Mouse (Mus musculus) intestine, postnatal 0 days (tissue): ENCODE measurements around the gene Cdkal1. TPM values are rescaled to one million over a fixed set of nuclear protein-coding genes. Genes with fewer than 3 reads are reported as not detected.

Source experiments
- ATAC-seq: fragments of 200-750 bp; cut with Nextera tagmentation; 2 replicates; pipeline ENCODE4 v1.8.0; 2017; ENCODE audit warnings: mild to moderate bottlenecking, moderate TSS enrichment, moderate library complexity
- H3K27ac ChIP-seq: fragments of 300-500 bp; sonication (generic); 2 replicates; pipeline ENCODE4 v1.5.1; 2014; ENCODE audit warnings: mild to moderate bottlenecking, low read depth, low read length, moderate library complexity
- H3K27me3 ChIP-seq: fragments of 300-500 bp; sonication (generic); replicated peaks from 2 replicates; pipeline ENCODE4 v1.6.1; 2014; ENCODE audit warnings: low read length, mixed read lengths; ENCODE audit not compliant: control insufficient read depth, insufficient read depth
- H3K36me3 ChIP-seq: fragments of 300-500 bp; sonication (generic); 2 replicates; pipeline ENCODE4 v1.6.1; 2014; ENCODE audit warnings: mild to moderate bottlenecking, moderate library complexity; ENCODE audit not compliant: control insufficient read depth, insufficient read depth
- H3K4me1 ChIP-seq: fragments of 300-500 bp; sonication (generic); replicated peaks from 2 replicates; pipeline ENCODE4 v1.6.1; 2014; ENCODE audit warnings: antibody characterized with exemption, low read length, mixed read lengths; ENCODE audit not compliant: control insufficient read depth, insufficient read depth
- H3K4me2 ChIP-seq: fragments of 300-500 bp; sonication (generic); replicated peaks from 2 replicates; pipeline ENCODE4 v1.6.1; 2014; ENCODE audit warnings: low read depth, mild to moderate bottlenecking, moderate library complexity
- H3K4me3 ChIP-seq: fragments of 300-500 bp; sonication (generic); 2 replicates; pipeline ENCODE4 v1.5.1; 2014; ENCODE audit warnings: low read depth, low read length
- H3K9ac ChIP-seq: fragments of 300-500 bp; sonication (generic); 2 replicates; pipeline ENCODE4 v1.6.1; 2014; ENCODE audit warnings: mild to moderate bottlenecking, low read depth, low read length
- H3K9me3 ChIP-seq: fragments of 300-500 bp; sonication (generic); 2 replicates; pipeline ENCODE4 v1.6.1; 2016; ENCODE audit warnings: mixed run types; ENCODE audit not compliant: control insufficient read depth
- CTCF ChIP-seq: sonication (generic); IDR thresholded peaks from 2 replicates; pipeline ENCODE4 v1.5.1; 2016; ENCODE audit warnings: low read depth, mild to moderate bottlenecking, control low read depth, antibody characterized with exemption, moderate library complexity
- WGBS: fragments of 180-500 bp; shearing (Covaris S2); extraction: QIAGEN DNeasy Blood & Tissue Kit; methylation state at CpG from one replicate; pipeline ENCODE4 v1.1.7; 2014; 5-methylcytosine and 5-hydroxymethylcytosine counted together
- polyA plus RNA-seq: library from polyadenylated mRNA; unstranded; fragments of >200 nt; fragmentation: Nextera tagmentation; extraction: Ambion mirVana; gene quantifications from 2 replicates; pipeline ENCODE4 v1.2.1, GENCODE M21; 2015

Gene Cdkal1
- polyA plus RNA-seq, 1 experiment from 2014 or later: 13.5 TPM

DNA sequence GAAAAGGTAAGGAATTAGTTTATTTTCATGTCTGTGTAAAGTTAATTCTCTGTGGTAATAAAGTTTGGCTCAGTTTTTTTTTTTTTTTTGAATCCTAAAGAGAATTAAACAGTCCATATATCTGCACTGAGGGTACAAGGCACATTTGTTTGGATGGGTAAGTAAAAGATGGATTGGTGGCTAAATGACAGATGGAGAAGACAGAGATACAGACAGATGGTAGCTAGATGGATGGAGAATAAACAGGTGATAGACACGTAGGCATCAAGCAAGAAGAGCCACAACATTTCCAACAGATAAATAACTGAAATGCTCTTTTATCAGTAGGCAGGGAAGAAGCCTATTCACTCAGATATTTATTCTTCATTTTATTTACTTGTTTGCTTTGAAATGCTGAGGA, 381.7 kb downstream of the Cdkal1 start:
- TF ChIP-seq CTCF: no peak
- H3K9ac ChIP-seq: no peak overlapping the region
- WGBS: 93% methylated on average over 1 of the region's 1 CpGs
- H3K27me3 ChIP-seq: no peaks in the 10 kb centered on the region
- H3K36me3 ChIP-seq: no peaks in the 10 kb centered on the region
- no peak for ATAC-seq
- no peaks in the 10 kb centered on the region for H3K4me1 ChIP-seq
- no peaks in the 10 kb centered on the region for H3K9me3 ChIP-seq
- H3K4me2 ChIP-seq: no peak overlapping the region
- no peak overlapping the region for H3K27ac ChIP-seq
- H3K4me3 ChIP-seq: no peak overlapping the region

GRCm38 (mm10) chr13:29462271-29462670, 393.2 kb downstream of the Cdkal1 start:
- ATAC-seq: no peak
- no peak for TF ChIP-seq CTCF
- 73% methylated on average over 6 of the region's 6 CpGs for WGBS
- no peaks in the 10 kb centered on the region for H3K36me3 ChIP-seq
- no peak overlapping the region for H3K4me3 ChIP-seq
- H3K4me2 ChIP-seq: no peak overlapping the region
- H3K9ac ChIP-seq: no peak overlapping the region
- H3K4me1 ChIP-seq: no peaks in the 10 kb centered on the region
- no peak overlapping the region for H3K27ac ChIP-seq
- H3K27me3 ChIP-seq: no peaks in the 10 kb centered on the region
- H3K9me3 ChIP-seq: no peaks in the 10 kb centered on the region

- no peak for ATAC-seq
- Histone ChIP-seq H3K9ac (no peak overlapping the region), H3K27me3 (no peaks in the 10 kb centered on the region), H3K36me3 (no peaks in the 10 kb centered on the region), H3K4me3 (no peak overlapping the region), H3K27ac (no peak overlapping the region), H3K4me1 (no peaks in the 10 kb centered on the region), H3K9me3 (no peaks in the 10 kb centered on the region), H3K4me2 (no peak overlapping the region)
- 70% methylated on average over 5 of the region's 5 CpGs for WGBS
- no peak for TF ChIP-seq CTCF
Measured at GRCm38 (mm10) chr13:29460741-29461140, 394.7 kb downstream of the Cdkal1 start.

GRCm38 (mm10) chr13:29458385-29458784, 397.1 kb downstream of the Cdkal1 start:
- Histone ChIP-seq H3K4me2 (no peak overlapping the region), H3K27me3 (no peaks in the 10 kb centered on the region)
- 59% methylated on average over 1 of the region's 1 CpGs for WGBS

DNA sequence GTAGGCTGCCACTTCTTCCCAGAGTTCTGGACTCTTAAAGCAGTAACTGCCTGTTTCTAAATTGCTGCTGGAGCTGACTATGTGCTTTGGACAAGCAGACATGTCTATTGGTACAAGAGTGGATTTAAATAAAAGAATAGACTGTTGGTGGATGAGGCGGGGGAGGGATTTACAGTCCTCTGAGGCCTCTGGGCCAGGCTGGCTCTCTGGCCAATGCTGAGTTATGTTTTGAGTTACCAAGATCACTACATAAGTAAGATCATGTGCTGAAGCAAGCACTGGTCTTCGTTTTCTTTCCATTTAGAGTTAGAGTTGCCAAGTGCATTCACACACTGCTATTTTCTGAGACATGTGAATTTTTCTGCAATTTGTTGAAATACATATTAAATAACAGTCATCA, 418.4 kb downstream of the Cdkal1 start:
- Histone ChIP-seq H3K27me3 (no peaks in the 10 kb centered on the region), H3K4me2 (no peak overlapping the region), H3K9me3 (no peaks in the 10 kb centered on the region), H3K9ac (no peak overlapping the region), H3K27ac (no peak overlapping the region), H3K4me3 (no peak overlapping the region), H3K36me3 (no peaks in the 10 kb centered on the region), H3K4me1 (no peaks in the 10 kb centered on the region)
- no peak for TF ChIP-seq CTCF
- WGBS: 83% methylated on average over 2 of the region's 2 CpGs
- no peak for ATAC-seq

More at GRCm38 (mm10) chr13:29458385-29458784, 397.1 kb downstream of the Cdkal1 start:
- H3K9ac ChIP-seq: no peak overlapping the region
- no peaks in the 10 kb centered on the region for H3K36me3 ChIP-seq
- H3K4me3 ChIP-seq: no peak overlapping the region
- no peak for ATAC-seq
- no peak for TF ChIP-seq CTCF
- no peaks in the 10 kb centered on the region for H3K9me3 ChIP-seq
- H3K4me1 ChIP-seq: no peaks in the 10 kb centered on the region
- H3K27ac ChIP-seq: no peak overlapping the region

DNA sequence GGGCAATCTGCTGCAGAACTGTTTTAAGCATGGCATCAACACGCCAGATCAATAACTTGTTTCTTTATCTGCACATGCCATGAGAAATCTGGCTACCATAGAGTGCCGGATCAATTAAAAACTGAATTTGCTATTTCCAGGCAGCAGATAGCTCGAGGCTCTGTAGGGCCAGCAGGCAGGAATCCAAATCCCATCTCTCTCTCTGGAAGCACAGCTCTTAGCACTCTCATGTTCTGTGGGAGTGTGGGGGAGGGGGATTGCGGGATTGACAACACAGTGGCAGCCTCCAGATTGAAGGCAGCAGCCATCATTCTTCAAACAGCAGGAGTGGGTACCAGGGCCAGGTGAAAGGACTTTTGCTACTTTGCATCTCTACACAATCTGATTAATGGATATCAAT, 420.7 kb downstream of the Cdkal1 start:
- H3K4me1 ChIP-seq: no peaks in the 10 kb centered on the region
- H3K9me3 ChIP-seq: no peaks in the 10 kb centered on the region
- TF ChIP-seq CTCF: no peak
- H3K9ac ChIP-seq: no peak overlapping the region
- H3K27ac ChIP-seq: no peak overlapping the region
- H3K4me2 ChIP-seq: no peak overlapping the region
- no peak for ATAC-seq
- H3K4me3 ChIP-seq: no peak overlapping the region
- WGBS: 74% methylated on average over 4 of the region's 4 CpGs
- no peaks in the 10 kb centered on the region for H3K36me3 ChIP-seq
- H3K27me3 ChIP-seq: no peaks in the 10 kb centered on the region

DNA sequence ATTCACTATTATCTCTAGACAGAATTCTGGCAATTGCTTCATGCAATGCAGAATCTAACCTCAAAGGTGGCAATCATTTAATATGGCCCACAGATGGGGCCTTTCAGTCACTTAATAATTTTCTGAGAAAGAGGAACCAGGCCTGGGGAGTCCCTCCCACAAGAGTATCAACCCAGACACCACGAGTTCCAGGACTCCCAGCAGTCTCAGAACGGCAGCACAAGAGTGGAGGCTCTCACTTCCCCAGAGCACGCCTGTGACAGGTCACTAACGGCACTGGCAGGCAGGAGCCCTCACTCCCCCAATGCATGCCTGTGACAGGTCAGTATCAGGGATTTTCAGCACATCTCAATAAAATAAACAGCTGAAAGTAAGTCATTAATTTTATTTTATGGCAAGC, 424.6 kb downstream of the Cdkal1 start:
- Histone ChIP-seq H3K4me2 (no peak overlapping the region), H3K9me3 (no peaks in the 10 kb centered on the region), H3K4me3 (no peak overlapping the region), H3K9ac (no peak overlapping the region), H3K27me3 (no peaks in the 10 kb centered on the region), H3K27ac (no peak overlapping the region), H3K4me1 (no peaks in the 10 kb centered on the region), H3K36me3 (no peaks in the 10 kb centered on the region)
- TF ChIP-seq CTCF: no peak
- WGBS: 44% methylated on average over 4 of the region's 4 CpGs
- no peak for ATAC-seq
